Mouse (Mus musculus) inflammation-experienced regulatory T-cells, adult 6 months (primary cell): ENCODE measurements at regions not wholly inside any gene's neighbourhood (a gene's known extent, or its start where the extent isn't known, plus 50 kb on each side); places are given as distances from the start of the nearest gene placed in this dataset.

Source experiments
- ATAC-seq: one replicate; pipeline ENCODE4 v1.8.0; 2017

DNA sequence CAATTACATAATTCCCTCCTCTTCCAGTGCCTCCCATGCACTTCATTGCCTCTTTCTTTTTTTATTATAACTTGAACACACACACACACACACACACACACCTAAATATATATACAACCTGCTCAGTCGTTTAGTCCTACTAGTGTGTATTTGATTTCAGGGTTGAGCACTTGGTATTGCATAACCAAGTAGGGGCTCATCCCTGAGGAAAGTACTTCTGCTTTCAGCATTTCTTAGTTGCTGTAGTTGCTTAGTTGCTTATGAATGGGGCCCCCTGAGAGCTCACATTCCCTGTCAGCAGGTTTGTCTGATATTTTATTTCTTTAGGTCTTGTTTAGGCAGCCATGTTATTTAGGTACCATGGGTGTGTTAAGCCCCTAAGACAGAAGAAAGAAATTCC, 271.3 kb upstream of the Cdyl start:
- no peak for ATAC-seq

GRCm38 (mm10) chr13:35389781-35390525, 269.7 kb upstream of the Cdyl start:
- ATAC-seq: no peak

DNA sequence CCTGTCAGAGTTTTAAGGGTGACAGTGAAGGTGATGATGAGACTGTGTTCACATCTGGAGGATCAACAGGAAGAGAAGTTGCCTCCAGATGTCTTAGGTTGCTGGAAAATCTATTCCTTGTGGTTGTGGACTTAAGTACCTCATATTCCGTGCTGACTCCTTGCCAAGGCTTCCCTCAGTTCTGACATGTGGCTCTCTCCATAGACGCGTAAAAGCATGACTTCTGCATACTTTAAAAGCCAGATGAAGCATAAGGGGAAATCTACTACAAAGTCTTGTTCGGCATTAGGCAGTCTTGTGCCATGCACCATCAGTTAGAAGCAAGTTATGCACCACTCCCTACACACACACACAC, 269.1 kb upstream of the Cdyl start:
- ATAC-seq: no peak

DNA sequence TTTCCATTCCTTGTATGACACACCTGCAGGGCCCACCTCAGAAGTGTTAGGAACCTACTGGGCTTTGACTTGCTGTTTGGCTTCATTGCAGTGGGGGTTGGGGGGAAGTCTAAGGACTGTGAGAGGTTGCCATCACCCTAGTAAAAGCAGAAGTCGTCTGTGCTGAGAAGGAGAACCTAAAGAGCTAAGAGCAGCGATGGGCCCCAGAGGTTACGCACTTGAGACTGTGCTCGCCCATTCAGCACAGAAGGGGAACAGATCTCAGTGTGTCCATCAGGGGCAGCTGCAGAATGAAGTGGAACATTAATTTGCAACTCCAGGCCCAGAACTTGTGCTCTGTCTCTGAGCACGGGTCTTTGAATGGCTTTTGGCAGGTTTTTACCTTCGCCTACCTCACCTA, 267.5 kb upstream of the Cdyl start:
- no peak for ATAC-seq

GRCm38 (mm10) chr13:35395192-35395591, 264.4 kb upstream of the Cdyl start:
- no peak for ATAC-seq

DNA sequence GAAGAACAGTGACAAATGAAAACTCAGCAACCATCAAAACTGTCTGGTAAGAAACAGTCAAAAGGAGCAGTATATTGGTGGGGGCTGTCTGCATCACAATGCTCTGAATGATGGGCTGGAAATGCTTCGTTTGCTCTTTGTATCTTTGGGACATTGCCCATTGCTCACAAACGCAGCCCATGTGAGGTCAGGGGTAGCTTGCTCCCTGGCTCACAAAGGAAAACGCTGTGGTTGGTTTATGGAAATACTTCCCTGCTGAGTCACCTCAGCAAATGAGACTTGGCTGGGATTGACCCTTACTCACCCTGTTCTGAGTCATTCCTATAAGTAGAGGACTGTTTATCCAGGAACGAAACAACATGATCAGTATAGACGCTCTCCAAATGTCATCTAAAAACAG, 264.0 kb upstream of the Cdyl start:
- ATAC-seq: no peak

DNA sequence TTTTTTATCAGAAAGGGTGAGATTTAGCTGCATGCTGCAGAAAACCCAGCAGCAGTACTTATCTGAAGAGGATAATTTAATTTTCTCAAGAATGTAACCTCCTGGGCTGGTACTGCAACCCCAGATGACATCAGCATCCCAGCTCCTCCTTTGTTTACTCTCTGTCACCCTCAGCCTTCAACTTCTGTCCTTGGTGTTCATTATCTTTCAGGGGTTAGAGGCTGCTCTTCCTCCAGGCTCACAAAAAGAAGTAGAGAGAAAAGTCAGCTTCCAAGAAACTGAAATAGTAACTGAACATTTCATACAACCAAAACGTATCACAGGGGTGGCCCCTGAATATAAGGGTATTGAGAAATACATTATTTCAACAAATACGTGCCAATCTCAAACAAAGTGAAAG, 262.5 kb upstream of the Cdyl start:
- no peak for ATAC-seq

DNA sequence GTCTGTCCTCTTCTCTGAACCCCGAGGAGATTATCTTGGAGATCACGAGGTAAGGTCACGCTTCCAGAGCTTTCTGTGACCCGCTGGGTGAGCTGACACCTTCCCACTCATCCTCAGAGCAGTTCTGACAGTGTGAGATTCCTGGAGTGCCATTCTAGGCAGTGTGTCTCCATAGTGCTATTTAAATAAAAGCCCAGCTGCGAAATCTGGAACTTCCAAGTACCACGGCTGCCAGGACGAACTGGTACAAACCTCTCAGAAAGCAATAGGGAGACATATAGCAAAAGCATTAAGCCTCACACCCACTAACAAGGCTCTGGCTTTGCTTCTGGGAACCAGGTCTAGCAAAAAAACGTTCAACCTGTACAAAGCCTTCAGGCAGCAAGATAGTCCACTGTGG, 261.4 kb upstream of the Cdyl start:
- no peak for ATAC-seq

DNA sequence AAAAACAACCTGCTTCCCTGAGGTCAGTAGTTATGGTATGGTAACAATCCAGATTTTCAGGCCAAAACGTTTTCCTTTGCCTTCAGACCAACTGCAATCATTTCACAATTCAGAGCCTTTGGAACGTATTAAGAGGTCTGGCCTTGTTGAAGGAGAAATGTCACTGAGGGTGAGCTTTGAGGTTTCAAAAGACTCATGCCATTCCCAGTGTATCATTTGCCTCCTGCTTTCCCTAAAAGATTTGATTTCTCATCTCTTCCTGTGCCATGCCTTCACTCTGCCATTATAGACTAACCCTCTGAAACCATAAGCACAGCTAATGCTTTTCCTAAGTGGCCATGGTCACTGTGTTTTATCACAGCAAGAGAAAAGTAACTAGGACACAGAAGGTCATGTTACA, 256.8 kb upstream of the Cdyl start:
- no peak for ATAC-seq

DNA sequence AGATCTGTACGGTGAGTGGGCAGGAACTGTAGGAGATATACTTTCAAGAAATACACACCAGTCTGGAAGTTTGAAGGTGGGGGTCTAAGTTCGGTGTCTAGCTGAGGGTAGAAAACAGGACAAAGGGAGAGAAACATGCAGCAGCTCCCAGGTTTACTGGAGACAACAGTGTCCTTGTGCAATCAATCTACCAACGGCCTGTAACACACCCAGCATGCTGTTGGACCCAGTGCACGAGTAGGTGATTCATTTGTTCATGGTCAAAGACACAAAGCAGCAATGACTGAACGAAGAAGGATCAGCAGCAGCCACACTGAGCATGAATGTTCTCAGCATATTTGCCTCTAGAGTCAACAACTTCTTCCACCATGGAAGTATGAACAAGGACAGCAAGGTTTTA, 255.2 kb upstream of the Cdyl start:
- no peak for ATAC-seq

DNA sequence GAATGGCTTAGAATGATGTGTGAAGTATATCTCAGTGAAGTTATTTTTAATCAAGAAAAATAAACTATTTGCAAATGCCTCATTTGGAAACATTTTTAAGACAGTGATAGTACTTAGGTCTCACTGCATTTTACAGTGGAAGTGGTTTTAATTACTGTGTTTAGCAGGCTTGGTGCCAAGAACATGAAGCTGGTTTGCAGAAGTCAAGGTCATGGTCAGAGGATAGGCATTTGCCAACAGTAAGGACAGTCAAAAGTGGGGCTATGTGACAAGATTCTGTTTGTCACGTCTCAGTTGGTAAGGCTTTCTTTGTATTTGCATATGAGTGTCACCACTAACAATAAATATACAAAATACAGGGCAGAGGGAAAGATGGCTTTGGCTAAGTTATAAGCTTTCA, 254.2 kb upstream of the Cdyl start:
- ATAC-seq: no peak

DNA sequence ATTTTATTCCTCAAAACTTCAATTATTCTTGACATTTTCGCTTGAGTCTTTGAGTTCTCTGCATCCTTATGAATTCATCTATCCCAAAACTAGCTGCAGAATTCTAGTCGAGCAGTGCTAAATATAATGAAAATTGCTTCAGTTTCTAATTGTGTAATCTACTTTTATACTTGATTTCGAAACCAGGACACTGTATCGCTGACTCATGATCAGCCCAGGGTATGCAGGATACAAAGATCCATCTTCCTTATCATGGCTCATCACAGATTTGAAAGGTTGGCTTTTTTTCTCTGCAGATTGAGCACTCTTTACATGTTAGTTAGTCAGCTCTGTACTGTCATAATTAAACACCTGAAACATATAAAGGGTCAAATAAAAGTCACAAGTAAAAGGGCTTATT, 242.1 kb upstream of the Cdyl start:
- no peak for ATAC-seq

- ATAC-seq: no peak
Observed at GRCm38 (mm10) chr13:35420076-35420475, 239.6 kb upstream of the Cdyl start.

- ATAC-seq: no peak
Observed at GRCm38 (mm10) chr13:35426061-35426460, 233.6 kb upstream of the Cdyl start.

- no peak for ATAC-seq
Observed at GRCm38 (mm10) chr13:35435173-35435572, 224.5 kb upstream of the Cdyl start.

GRCm38 (mm10) chr13:35447661-35448060, 212.0 kb upstream of the Cdyl start:
- ATAC-seq: no peak

DNA sequence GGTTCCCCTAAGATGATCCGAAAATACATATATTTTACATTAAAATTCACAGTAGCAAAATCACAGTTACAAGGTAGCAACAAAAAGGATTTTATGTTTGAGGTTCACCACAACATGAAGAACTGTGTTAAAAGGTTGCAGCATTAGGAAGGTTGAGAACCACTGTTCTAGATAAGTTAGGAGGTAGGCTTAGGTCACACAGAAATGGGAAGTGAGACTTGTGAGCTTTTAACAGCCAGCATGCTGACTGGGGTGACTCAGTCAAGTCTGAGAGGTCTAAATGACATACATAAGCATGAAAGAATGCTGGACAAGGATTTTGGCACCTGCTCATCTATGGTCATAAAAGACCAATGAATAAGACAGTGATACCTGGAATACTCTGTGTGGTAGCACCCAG, 207.2 kb upstream of the Cdyl start:
- ATAC-seq: no peak

DNA sequence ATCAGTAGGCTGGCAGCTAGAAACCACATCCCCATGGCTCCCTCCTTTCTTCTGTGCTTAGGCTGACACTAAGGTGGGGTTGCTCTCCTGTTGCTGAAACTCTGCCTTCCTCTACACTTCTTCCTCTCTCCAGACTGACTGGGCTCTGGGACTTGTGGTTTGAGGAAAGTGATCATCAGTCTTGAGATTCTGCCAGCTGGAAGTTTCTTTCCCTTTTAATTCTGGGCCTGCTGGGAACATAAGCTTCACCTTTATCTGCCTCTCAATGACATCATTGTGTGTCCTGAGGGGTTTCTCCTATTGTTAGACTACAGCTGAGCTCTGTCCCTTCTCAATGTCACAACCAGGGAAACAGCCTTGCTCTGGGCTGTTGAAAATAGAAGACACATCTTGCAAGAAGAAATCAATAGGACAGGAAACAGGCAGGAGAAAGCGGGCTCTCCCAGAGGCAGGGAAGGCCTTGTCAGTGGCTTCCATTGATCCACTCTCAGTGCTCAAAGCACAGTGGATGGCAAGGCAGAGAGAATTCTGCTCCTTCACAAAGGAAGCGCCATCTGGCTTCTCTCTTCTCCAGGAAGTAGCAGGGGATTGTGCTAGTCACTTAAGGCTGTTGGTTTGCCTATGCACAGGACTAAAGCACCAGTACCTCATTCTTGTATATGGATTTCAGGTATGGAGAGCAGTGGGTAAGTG, 206.3 kb upstream of the Cdyl start:
- no peak for ATAC-seq

GRCm38 (mm10) chr13:35460051-35460450, 199.6 kb upstream of the Cdyl start:
- ATAC-seq: no peak

- no peak for ATAC-seq
Observed at GRCm38 (mm10) chr13:35463231-35463630, 196.4 kb upstream of the Cdyl start.

GRCm38 (mm10) chr13:35463850-35464249, 195.8 kb upstream of the Cdyl start:
- ATAC-seq: no peak

DNA sequence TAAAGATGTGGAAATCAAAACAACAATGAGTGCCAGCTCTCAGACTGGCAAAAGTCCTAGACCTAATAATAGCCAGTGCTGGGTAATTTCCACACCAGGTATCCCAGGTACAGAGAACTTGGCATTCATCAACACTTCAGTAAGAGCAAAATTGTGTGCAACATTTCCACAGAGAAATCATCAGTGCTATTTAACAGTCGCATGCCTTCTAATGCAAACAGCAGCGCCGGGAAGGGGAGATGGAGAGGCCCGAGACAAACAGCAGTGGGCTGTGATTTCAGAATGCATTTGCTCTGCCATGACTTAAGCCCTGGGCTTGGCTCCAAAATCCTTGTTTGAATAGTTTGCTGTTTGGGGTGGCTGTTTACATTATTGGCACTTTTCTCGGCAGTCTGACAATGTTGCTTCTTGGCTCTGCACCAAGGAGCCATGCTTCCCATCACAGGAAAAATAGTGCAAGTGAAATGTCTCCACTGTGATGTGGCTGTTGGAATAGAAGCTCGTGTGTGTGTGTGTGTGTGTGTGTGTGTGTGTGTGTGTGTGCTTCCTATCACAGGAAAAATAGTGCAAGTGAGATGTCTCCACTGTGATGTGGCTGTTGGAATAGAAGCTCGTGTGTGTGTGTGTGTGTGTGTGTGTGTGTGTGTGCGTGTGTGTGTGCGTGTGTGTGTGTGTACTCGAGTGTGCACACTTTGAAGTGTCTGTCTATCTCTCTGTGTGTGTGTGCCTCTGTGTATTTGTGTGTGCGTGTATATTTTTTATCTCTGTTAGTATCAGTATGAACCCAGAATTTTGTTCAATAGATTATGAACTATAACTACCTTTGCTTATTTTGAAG, 190.1 kb upstream of the Cdyl start:
- ATAC-seq: no peak

DNA sequence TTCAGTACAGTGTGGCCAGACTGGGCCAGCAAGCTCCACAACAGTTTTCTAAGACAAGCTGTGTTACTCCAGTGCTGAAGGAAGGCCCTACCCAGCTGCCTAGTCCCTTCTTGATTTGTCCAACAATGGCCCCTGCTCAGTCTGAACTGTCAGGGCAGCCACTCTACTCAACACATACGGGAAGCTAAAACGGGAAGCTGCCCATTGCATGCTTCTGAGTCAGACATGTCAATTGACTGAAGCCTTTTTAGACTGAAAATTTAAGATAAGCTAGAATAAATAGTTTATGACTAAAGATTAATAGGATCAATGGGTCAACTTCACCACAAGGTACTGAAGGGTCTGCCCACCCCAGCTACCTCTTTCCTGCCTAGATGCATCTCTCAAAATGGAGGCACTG, 181.4 kb upstream of the Cdyl start:
- ATAC-seq: no peak

DNA sequence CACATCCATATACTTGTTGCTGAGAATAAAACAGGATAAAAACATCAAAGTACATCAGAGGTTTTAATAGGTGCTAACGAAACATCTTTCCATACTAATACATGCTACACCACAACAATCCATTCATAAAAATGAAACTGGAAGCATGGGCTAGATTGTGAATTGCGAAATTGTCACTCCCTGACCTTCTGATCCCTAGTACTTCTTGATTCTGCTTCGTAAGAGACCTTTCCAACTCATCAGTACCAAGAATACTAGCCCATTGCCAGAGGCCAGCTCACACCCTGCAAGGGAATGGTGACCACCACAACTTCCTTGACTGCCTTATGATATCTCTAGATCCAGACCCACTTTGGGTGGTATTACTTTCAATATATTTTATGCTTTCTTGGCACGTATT, 177.3 kb upstream of the Cdyl start:
- no peak for ATAC-seq
